16 mouse cellular contexts compared by ENCODE assay signal in the genomic region with DNA sequence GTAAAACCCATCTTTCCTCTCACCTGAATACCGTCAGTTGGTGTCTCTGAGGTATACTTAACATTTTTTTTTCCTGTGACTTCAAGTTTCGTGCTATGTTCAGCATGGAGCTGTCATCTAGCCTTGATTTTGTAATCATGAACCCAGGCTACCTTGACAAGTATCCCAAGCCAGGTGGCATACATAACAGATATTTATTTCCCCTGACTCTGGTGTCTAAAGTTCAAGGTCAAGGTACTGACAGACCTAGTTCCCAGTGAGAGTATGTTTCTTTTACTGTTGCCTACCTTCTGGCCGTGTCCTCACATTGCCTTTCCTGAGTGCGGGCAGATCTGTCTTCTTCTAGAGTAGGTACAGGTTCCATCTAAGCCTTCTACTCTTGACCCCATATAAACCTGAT.
"Had no signal": no experiment of that assay in that cellular context is flagged by ENCODE, and none has a peak within 500 bp of the region (broad histone marks: within the 10 kb centered on the region; RNA-seq: fewer than 3 reads in every experiment).

No protein-coding gene starts in this region.

- H3K9ac ChIP-seq: lung, embryonic 15.5 days; midbrain, embryonic 13.5 days; midbrain, embryonic 15.5 days; neural tube, embryonic 12.5 days; stomach, embryonic 15.5 days had no signal

- H3K9me3 ChIP-seq: lung, embryonic 15.5 days; megakaryocyte, embryonic 14.5 days; midbrain, embryonic 13.5 days; midbrain, embryonic 15.5 days; neural tube, embryonic 12.5 days; stomach, embryonic 15.5 days had no signal

- H3K27ac ChIP-seq: lung, embryonic 15.5 days; macrophage; midbrain, embryonic 13.5 days; midbrain, embryonic 15.5 days; neural tube, embryonic 12.5 days; stomach, embryonic 15.5 days; stomach, postnatal 0 days had no signal

- H3K27me3 ChIP-seq: lung, embryonic 15.5 days; megakaryocyte, embryonic 14.5 days; midbrain, embryonic 13.5 days; midbrain, embryonic 15.5 days; neural tube, embryonic 12.5 days; stomach, embryonic 15.5 days had no signal

- H3K4me2 ChIP-seq: lung, embryonic 15.5 days; midbrain, embryonic 11.5 days; midbrain, embryonic 13.5 days; midbrain, embryonic 15.5 days; neural tube, embryonic 12.5 days; stomach, embryonic 15.5 days had no signal

- DNase-seq: lung, adult 2 months; lung, postnatal 14 days; right cerebral cortex, postnatal 14 days; thymus, adult 2 months; thymus, postnatal 25 days; thymus, postnatal 4 days had no signal

- H3K4me1 ChIP-seq: lung, embryonic 15.5 days; midbrain, embryonic 13.5 days; midbrain, embryonic 15.5 days; neural tube, embryonic 12.5 days; stomach, embryonic 15.5 days had no signal

- H3K36me3 ChIP-seq: lung, embryonic 15.5 days; midbrain, embryonic 13.5 days; midbrain, embryonic 15.5 days; neural tube, embryonic 12.5 days; stomach, embryonic 15.5 days had no signal

- H3K4me3 ChIP-seq: lung, embryonic 15.5 days; megakaryocyte, embryonic 14.5 days; midbrain, embryonic 13.5 days; midbrain, embryonic 15.5 days; neural tube, embryonic 12.5 days; stomach, embryonic 15.5 days had no signal

- ATAC-seq: lung, postnatal 0 days; midbrain, embryonic 13.5 days; midbrain, embryonic 15.5 days had no signal
